Mouse (Mus musculus) layer of hippocampus, postnatal 25 days (tissue): Measurements from ENCODE around the gene Gm10491. TPM values are rescaled to one million over a fixed set of nuclear protein-coding genes. Genes with fewer than 3 reads are reported as not detected.
"Not testable (repeated sequence)": the region's sequence is repeated elsewhere in the genome, so short reads cannot be mapped to it uniquely, and the experiment has no call there.

Source experiments
- DNase-seq, 2 experiments: peaks; one replicate each; pipeline ENCODE4 v3.0.0; 2022; ENCODE audit warnings: mixed read lengths in 2 of 2, low spot score in 1 of 2; ENCODE audit errors: extremely low spot score in 1 of 2
- total RNA-seq, 2 experiments: library from RNA; stranded (reverse); gene quantifications; 2 replicates each; pipeline ENCODE4 v1.2.3; 2021

Gene Gm10491
- total RNA-seq = not detected

DNA sequence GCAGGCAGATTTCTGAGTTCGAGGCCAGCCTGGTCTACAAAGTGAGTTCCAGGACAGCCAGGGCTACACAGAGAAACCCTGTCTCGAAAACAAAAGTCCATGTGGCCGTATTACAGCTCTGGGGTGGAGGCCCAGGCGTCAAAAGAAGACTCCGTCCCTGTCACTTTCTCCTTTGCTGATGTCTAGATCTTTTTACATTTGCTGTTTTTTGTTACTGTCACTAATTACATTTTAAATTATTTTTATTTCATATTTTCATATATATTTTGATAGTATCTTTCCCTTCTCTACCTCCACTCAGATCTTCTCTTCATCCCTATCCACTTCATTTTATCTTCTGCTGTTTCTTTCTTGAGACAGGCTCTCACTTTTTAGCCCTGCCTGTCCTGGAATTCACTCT, at the start of gene Gm10491:
TSS of gene Gm10491 (minus strand) at position 101 of the 400 bp plus-strand sequence.
- DNase-seq = no peak

DNA sequence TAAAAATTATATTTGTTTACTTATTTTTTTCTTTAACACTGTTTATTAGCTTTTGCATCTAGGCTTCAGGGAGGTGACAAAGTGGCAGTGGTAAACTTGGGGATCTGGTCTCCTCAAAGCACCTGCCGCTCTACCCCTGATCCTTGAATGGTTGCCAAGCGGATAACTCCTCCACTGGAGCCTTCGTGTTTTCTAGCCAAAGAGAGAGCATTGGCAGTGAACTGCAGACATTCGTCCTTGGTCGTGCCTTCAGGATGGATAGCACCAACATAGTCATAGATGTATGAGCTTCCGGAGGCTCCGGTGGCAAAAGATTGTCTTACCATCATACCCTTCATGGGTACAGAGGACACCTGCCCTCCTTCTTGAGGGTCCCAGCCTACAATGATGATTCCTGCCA, 42.5 kb upstream of the Gm10491 start:
- DNase-seq = no peak

DNA sequence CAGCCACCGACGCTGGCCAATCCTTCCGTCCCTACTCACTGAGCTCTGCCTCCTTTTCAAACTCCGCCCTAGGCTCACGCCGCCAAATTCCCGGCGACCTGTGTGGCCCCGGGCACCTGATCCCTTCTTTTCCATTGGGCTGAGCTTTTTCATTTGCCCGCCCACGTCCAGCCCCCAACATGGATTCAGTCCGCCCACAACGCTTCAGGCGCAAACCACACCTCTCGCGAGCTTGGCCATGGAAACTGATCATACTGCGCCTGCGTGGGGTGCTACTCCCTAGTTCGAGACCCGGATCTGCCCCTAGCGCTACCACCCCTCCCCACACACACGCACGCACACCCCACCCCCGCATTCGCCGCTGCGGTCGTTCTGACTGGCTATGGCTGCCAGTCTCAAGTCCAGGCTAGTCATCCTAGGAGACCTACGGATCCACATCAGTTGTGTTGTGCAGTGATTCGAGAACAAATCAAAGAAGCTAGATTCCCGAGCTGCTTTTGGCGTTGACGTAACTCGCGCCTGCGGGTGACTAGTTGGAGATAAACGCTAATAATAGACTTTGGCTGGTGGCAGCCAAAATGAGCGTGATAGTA, 40.4 kb upstream of the Gm10491 start:
- peak; percentile 70 to 82 for DNase-seq

DNA sequence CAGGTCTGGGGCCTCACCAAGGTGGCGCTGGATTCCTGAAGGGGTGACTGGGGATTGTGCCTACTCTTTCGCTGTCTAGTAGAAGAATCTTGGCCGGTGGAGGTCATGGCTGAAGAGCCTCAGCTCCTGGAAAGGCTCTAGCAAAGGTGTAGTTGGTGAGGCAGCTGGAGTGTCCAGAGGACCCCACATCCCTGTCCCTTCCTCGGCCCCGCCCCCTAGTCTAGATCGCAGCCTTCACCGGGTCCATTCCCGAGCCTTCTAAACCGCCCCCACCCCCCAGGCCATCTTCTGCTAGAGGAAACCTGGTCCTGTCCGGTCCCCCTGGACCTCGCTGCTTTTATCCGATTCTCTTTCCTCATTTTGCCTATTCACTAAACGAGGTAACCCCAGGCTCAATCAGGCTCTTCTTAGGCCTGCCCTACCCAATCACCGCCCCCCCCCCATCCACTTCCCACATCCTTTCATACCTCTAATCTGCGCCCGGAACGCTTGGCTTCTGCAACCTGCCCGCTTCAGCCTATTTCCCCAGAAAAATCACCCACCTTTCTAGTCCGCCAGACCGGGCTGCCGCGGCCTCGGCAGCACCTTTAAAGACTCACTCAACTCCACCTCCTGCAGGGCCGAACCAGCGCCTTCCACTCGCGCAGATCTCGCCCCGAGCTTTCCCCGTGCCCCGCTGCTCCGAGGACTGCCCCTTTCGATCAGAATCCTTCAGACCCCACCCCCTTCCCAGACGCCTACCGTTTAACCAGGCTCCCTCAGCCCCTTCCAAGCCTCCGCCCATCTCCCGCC, 39.7 kb upstream of the Gm10491 start, which contains the start of gene Hdac6:
TSS of gene Hdac6 (minus strand) at position 782 of the 792 bp plus-strand sequence.
- DNase-seq = no peak

DNA sequence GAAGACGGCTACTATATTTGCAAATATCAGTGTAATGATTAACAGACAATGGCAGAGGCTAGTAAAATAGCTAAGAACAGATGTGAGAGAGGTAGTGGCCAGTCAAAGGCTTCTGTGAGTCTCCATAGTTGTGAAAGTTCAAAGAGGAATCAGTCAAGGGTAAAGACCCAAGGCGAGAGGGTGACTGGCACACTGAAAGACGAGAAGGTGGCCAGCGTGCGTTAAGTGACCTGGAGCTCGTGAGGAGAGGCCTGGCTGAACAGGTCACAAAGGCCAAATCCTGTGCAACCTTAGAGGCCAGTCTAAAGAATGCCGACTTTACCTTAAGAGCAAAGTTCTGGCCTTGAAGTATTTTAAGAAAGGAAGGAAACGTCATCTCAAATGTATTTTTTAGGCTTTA, 38.0 kb upstream of the Gm10491 start:
- DNase-seq = no peak

DNA sequence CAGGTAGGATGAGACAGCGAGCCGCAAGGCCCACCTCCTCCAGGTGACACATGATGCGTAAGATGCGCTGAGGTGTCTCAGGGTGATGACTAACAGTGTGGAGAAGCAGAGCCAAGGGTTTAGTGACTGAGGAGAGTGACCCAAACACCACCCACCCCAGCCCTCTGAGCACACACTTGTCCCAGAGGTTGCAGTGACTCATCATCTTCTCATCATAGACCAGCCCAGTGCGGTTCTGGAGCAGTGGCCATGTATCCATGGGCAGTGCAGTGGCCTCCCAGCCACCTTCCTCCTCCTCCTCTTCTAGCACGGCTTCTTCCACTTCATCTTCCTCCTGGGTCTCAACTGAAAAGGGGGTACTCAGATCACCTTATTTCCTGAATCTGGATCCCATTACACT, 30.0 kb upstream of the Gm10491 start:
- no peak for DNase-seq

DNA sequence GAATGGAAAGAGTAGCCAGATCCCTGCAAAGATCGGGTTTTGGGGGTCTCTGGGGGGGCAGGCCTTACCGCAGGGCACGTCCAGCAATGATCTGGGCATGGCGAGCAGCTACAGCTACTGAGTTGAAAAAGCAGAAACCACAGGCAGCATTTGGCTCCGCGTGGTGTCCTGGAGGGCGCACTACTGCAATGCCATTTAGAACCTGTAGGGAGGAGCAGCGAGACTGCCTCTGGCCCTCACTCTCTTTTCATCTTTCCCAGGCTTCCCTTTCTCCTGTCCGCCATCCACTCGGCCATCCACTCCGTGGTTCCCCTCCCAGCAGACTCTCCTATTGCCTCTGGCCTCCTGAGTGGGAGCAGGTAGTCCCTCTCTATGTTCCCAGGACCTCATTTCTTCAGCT, 29.2 kb upstream of the Gm10491 start:
- no peak for DNase-seq

DNA sequence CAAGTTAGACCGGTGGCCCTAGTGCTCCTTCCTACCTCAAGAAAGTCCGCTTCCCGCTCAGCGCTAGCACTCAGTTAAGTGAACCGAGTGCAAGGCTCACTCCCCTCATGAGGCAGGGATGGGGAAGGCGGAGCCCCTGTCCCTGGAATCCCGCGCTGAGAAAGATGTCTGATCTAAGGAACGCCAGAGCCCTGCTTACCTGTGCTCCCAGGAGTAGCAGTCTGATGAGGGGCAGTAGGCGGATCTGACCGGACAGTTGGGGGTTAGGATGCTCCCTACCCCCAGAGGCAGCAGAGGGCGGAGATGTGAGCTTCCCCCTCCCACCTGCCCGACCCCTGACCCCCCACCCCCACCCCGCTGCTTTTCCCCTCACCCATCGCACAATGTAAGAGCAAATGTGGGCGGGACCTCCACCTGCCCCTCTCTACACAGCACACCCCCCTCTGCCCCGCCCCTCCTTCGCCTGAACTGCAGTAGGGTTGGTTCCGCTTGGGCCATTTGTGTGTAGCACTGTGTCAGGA, 20.7 kb upstream of the Gm10491 start, which contains the start of gene Eras:
TSS of gene Eras (minus strand) at position 338 of the 521 bp plus-strand sequence.
- no peak for DNase-seq

DNA sequence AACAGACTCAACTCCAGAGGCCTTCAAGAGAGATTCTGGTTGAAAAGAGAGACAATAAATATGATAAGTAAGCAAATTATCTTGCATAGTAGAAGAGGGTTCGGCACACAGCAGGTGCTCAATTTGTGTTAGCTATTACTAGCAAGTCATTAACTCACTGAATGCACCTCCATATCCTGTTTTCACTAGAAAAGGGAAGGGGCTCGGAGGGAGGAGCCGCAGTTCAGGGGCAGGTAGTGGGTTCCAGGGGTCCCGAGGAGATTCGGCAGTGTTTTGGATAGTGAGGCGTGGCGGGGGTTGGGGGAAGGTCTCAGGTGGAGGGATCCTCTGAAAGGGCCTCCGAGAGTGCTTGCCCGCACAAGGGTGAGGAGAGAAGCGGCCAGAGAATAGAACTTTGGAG, 19.5 kb upstream of the Gm10491 start:
- DNase-seq = no peak

DNA sequence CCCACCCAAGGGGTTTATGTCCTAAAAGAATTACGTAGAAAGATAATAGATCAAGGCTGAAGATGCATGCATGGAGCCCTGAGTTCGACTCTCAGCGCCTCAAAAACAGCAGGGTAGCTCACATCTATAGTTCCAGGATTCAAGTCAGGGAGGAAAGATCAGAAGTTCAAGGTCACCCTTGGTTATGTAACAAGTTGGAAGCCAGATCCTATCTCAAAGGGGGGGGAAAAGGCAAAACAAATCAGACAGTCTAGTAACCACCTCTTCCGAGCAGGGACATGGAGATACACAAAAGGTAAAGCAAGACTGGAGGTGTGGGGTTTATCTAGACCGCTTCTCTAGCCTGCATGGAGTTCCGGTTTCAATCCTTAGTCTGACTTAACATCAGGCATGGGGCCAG, 18.6 kb upstream of the Gm10491 start:
- DNase-seq = no peak

DNA sequence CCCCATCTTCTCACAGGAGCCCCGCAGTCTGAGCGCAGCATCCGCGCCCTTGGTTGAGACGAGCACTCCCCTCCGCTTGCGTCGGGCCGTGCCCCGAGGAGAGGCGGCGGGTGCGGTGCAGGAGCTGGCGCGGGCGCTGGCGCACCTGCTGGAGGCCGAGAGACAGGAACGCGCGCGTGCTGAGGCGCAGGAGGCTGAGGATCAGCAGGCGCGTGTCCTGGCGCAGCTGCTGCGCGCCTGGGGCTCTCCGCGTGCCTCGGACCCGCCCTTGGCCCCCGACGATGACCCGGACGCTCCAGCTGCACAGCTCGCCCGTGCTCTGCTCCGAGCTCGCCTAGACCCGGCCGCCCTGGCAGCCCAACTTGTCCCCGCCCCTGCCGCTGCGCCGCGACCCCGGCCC, 14.4 kb upstream of the Gm10491 start:
- no peak for DNase-seq

DNA sequence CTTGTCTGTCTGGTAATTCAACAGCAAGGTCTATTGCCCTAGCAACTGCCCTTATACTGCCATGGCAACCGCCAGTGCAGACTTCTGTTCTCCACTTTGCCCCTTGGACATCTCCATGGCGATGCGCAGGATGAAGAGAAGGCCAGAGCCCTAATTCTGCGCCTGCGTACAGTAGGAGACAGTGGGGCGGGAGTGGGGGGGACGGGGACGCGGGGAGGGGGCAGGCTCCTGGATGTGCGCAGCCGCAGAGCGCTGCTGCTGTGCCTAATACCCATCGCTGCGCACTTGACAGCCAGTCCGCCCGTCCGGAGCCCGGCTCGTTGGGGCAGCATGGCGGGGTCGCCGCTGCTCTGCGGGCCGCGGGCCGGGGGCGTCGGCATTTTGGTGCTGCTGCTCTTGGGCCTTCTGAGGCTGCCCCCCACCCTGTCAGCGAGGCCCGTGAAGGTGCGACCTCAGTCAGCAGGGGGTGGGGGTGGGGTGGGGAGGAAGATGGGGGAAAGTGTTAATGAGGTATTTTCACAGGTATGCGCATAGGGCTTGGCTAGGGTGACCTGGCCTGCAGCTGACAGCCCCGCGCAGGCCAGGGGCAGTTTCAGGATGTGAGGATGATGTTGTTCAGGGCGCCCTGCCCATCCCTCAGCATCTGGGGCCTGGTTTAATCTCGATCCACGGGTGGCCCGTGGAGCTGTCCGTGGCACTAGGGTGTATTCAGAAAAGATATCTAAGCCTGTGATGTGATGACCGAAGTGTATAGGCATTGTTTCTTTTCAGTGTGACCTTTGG, 12.2 kb upstream of the Gm10491 start, which contains the start of gene Pcsk1n:
TSS of gene Pcsk1n (plus strand) at position 222 of the 783 bp plus-strand sequence.
- DNase-seq = peak in 1 of 2 experiments; percentile 41

DNA sequence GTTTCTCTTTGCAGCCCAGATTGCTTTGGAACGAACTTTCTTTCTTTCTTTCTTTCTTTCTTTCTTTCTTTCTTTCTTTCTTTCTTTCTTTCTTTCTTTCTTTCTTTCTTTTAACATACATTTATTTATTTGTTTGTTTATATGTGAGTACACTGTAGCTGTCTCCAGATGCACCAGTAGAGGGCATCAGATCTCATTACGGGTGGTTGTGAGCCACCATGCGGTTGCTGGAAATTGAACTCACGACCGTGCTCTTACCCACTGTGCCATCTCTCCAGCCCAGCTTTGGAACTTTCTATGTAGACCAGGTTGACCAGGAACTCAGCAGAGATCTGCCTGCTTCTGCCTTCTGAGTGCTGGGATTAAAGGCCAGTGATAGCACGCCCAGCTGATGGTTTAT, 10.3 kb upstream of the Gm10491 start:
- DNase-seq = not testable (repeated sequence)

DNA sequence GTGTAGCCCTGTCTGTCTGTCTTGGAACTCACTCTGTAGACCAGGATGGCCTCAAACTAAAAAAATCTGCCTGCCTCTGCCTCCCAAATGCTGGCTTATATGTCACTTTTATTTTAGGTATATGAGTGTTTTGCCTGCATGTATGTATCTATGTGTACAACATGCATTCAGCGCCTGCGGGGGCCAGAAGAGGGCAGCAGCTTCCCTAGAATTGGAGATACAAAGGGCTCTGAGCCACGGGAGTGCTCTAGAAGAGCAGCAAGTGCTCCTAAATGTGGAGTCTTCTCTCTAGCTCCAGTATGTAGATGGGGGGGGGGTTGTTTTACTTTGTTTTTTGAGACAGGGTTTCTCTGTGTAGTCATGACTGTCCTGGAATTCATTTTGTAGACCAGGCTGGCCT, 8.0 kb upstream of the Gm10491 start:
- DNase-seq = not testable (repeated sequence)

DNA sequence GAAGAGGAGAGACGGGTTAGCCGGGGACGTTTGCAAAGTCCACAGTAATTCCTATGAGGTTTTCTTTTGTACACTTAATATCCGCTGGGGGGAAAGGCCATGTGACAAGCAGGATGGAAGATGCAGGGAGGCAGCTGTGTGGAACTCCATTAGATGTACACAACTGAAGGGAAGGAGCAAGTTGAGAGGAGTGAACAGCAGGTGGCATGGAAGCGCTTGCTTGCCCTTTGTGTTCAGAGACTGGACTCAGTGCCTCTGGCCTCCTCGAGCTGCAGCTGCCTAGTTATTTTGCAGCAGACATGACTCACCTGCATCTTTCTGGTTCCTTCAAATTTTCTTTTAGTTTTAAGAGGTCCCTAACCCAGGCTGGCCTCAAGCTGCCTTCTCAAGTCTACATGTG, 2.8 kb upstream of the Gm10491 start:
- DNase-seq = no peak

DNA sequence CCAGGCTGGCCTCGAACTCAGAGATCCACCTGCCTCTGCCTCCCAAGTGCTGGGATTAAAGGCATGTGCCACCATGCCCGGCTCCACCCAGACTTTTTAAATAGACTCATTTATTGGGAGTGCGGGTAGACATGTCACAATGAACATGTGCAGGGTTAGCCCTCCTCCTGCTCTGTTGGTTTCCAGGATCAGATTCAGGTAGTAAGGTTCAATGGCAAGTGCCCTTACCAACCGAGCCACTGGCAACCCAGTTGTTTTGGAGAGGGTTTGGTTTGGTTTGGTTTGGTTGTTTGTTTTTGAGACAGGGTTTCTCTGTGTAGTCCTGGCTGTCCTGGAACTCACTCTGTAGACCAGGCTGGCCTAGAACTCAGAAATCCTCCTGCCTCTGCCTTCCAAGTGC, 1.6 kb upstream of the Gm10491 start, which contains the start of gene Gm10490:
TSS of gene Gm10490 (plus strand) at position 301 of the 400 bp plus-strand sequence.
- not testable (repeated sequence) for DNase-seq

DNA sequence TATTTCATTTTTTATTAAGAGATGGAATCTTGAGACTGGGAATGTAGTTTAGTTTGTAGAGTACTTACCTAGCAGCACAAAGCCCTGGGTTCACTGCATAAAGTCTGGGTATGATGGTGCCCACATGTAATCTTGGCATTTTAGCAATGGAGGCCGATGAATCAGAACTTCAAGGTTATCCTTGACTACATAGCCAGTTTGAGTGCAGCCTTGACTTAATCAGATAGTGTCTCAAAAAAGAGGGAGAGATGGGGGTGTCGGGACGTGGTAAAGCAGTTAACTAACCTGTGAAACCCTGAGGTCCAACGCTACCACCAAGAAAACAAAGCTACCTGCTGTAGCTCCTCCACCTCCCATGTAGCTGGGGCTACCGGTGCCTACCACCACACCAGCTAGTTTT, 3.2 kb downstream of the Gm10491 start:
- no peak for DNase-seq

DNA sequence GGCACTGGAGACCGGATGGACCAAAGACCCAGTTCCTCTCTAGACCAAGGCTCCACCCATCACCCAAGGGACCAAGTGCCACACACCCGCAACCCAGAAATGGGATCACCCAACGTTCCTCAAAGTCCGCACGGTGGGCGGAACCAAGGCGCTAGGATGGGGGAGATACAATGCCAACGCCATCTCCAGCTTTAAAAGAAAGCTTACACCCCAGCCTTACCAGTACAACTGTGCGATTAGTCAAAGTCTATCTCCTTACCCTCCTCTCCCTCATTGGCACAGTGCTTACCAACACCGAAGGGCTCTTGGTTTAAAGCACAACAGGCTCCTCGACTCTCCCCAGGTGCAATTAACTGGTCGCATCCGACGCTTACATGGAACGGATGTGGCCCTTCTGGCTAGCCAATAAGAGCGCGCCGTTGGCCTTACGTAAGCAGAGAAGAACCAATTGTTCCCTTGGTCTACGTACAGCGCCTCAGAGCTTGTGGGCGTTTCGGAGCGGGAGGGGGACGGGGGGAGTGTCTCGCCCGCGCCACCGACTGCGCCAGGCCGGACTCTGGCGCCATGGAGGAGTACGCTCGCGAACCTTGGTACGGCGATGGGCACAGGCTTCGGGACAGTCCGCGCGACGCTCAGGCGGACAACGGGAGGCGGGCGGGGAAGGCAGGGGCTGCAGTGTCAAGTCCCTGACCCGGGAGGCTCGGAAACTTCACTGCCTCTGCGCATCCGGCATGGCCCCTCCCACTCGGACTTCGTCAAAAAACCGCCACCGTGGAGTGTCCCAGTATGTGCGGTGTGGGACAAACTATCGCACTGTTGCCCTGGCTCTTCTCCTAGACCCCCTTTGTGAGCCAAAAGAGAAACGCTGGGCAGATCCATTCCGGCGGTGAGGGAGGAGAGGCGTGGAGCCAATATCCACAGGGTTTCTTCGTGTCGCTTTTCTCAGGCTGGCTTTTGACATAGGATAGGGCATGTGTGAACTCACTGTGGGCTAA, 8.5 kb downstream of the Gm10491 start, which contains the start of the genes Pqbp1 and Timm17b:
TSS of gene Pqbp1 (minus strand) at position 390 of the 995 bp plus-strand sequence.
TSS of gene Timm17b (plus strand) at position 478 of the 995 bp plus-strand sequence.
- DNase-seq = peak; percentile 56 to 67

DNA sequence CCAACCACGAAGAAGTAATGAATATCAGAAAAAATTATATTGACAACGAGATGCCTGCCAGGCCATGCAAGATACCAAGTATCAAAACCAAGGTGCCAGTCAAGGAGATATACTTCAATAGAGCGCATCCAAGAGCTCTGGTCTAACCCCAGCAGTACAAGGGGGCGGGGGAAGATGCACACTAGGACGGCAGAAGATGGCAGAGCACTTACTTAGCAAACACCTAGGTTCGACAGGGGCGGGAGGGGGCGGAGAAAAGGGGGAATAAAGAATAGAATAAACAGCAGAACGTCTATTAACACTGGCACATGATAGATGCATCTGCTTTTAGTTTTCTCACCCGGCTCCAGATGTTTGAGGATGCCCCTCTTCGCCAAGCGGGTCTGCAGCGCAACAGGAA, 9.4 kb downstream of the Gm10491 start:
- DNase-seq = no peak
